Mouse (Mus musculus) myocyte (in vitro differentiated cells): ENCODE results near the gene Psmd11.

ENCODE experiments used
- CEBPB ChIP-seq: IDR thresholded peaks from 2 replicates; pipeline ENCODE4 v1.6.1; 2011; ENCODE audit warnings: mild to moderate bottlenecking, moderate library complexity; ENCODE audit not compliant: poor library complexity, insufficient read depth, severe bottlenecking
- E2F4 ChIP-seq: IDR thresholded peaks from one replicate; pipeline ENCODE4 v1.6.1; 2011; ENCODE audit warnings: mild to moderate bottlenecking, control low read depth, moderate library complexity; ENCODE audit not compliant: insufficient read depth
- MAX ChIP-seq: IDR thresholded peaks from one replicate; pipeline ENCODE4 v1.6.1; 2011; ENCODE audit warnings: low read depth, mild to moderate bottlenecking, control low read depth
- MYOG ChIP-seq, 3 experiments: IDR thresholded peaks; one replicate each; pipeline ENCODE4 v1.6.1; 2011; ENCODE audit warnings: control low read depth in 2 of 3, low read depth in 2 of 3, mild to moderate bottlenecking in 2 of 3; ENCODE audit not compliant: insufficient read length in 2 of 3, control insufficient read depth in 1 of 3, insufficient read depth in 1 of 3
- POLR2A ChIP-seq: IDR thresholded peaks from one replicate; pipeline ENCODE4 v1.6.1; 2011; ENCODE audit warnings: low read depth, mild to moderate bottlenecking, control low read depth, moderate library complexity; ENCODE audit not compliant: insufficient read length
- POLR2AphosphoS2 ChIP-seq: IDR thresholded peaks from one replicate; pipeline ENCODE4 v1.6.1; 2011; ENCODE audit warnings: low read depth, control low read depth; ENCODE audit not compliant: insufficient read length
- TCF12 ChIP-seq: IDR thresholded peaks from one replicate; pipeline ENCODE4 v1.6.1; 2011; ENCODE audit warnings: mild to moderate bottlenecking, control low read depth; ENCODE audit not compliant: poor library complexity, insufficient read depth, severe bottlenecking
- USF1 ChIP-seq: IDR thresholded peaks from one replicate; pipeline ENCODE4 v1.6.1; 2011; ENCODE audit warnings: low read depth, mild to moderate bottlenecking, control low read depth, moderate library complexity

- TF ChIP-seq TCF12 (no peak), POLR2AphosphoS2 (no peak), POLR2A (no peak), E2F4 (no peak), USF1 (no peak), MAX (no peak), CEBPB (no peak), MYOG (IDR thresholded peaks at IDR 0.05; ENCODE audit: control insufficient read depth in 1 of 3, insufficient read depth in 1 of 3, insufficient read length in 2 of 3, low read depth in 2 of 3) (no peak)
Measured at GRCm38 (mm10) chr11:80503281-80503680, 74.9 kb downstream of the Psmd11 start.
